Mouse (Mus musculus) CD4-positive, CD25-positive, alpha-beta regulatory T cell, adult 4 months (primary cell): ENCODE data around the gene Gm28047. TPM values are rescaled to one million over a fixed set of nuclear protein-coding genes. Genes with fewer than 3 reads are reported as not detected.

Experiments
- ATAC-seq: one replicate; pipeline ENCODE4 v1.8.0; 2017
- polyA plus RNA-seq, 2 experiments: library from polyadenylated mRNA; unstranded; fragments of 100-300 nt; shearing (Covaris generic); gene quantifications; one replicate each; pipeline ENCODE4 v1.2.1; 2017

Gene Gm28047
- polyA plus RNA-seq, 2 experiments from 2014 or later = 1.5 TPM; not detected in 1

DNA sequence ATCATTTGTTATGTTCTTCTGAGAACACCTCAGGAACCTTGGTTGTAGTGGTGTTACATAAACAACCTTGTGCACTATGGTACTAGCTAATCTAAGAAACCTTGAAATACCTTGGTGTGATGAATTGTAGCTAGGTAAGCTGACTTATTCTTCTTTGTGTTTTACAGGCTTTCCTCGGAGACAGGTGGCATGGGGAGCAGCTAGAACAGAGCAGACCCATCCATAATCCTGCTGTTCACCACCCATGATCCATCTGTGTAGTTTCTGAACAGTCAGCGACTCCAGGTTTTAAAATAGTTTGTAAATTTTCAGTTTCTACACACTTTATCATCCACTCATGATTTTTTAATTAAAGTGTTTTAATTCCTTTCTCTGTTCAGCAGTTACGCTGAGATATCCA, 126.5 kb downstream of the Gm28047 start:
- no peak for ATAC-seq

DNA sequence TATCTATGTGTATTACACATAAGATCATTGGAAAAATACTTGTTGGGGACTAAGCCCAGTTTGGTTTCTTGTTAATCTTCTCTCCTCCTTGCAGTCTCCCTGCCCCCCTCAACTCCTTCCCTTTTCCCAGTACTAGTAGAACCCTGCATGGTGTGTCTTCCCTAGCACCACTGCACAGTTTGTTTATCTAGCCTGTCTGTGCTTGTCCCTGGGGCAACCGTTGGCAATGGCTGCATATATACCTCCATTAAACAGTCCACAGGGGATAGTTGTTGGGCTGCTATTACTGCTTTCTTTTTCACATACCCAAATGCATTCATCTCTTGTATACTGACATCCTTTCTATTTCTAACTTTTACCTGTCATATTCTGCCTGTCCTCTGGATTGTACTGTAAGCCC, 137.2 kb downstream of the Gm28047 start:
- ATAC-seq = no peak

- ATAC-seq = no peak
These were observed 139.0 kb downstream of the Gm28047 start for GRCm38 (mm10) chr15:102485853-102486252.

- no peak for ATAC-seq
These were observed 141.7 kb downstream of the Gm28047 start for GRCm38 (mm10) chr15:102483136-102483535.

DNA sequence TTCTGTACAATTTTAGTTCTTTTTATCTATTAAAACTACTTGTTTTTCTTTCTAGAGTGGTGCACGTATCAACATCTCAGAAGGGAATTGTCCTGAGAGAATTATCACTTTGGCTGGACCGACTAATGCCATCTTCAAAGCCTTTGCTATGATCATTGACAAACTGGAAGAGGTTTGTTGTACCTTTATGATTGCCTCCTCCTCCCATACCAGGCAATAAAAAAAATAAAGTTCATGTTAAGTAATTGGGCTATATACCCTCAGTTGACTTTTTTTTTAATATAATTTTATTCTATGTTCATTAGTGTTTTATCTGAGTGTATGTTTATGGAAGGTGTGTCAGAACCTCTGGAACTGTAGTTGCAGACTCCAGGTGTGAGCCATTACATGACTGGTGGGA, 150.3 kb downstream of the Gm28047 start:
- no peak for ATAC-seq

Other genes starting within 250 kb of the Gm28047 start
- gene Sp1, start 218.9 kb downstream of the Gm28047 start, polyA plus RNA-seq = 10 to 100 TPM; 19.0 to 22.2 TPM
- gene Amhr2, start 179.7 kb downstream of the Gm28047 start, polyA plus RNA-seq = under 1 TPM; 0.63 to 0.71 TPM
- gene Prr13, start 166.0 kb downstream of the Gm28047 start, polyA plus RNA-seq = 1,000 to 10,000 TPM; 1,029 to 1,286 TPM
- gene Pcbp2, start 154.5 kb downstream of the Gm28047 start, polyA plus RNA-seq = 100 to 1,000 TPM; 198 to 220 TPM
- not detected for gene Gm10337, start 121.3 kb downstream of the Gm28047 start, polyA plus RNA-seq
- gene Map3k12, start 108.0 kb downstream of the Gm28047 start, polyA plus RNA-seq = 1 to 10 TPM; 6.8 to 8.1 TPM
- 10 to 100 TPM; 24.9 to 41.9 TPM for gene Tarbp2, start 106.9 kb downstream of the Gm28047 start, polyA plus RNA-seq
- gene Npff, start 100.1 kb downstream of the Gm28047 start, polyA plus RNA-seq = 1 to 10 TPM; 4.6 to 5.5 TPM
- gene Atf7, start 397 bp upstream of the Gm28047 start, polyA plus RNA-seq = 10 to 100 TPM; 41.4 to 42.2 TPM
- 10 to 100 TPM; 59.6 to 89.5 TPM for gene Atp5g2, start 47.3 kb upstream of the Gm28047 start, polyA plus RNA-seq
- 10 to 100 TPM; 37.8 to 60.1 TPM for gene Calcoco1, start 97.1 kb upstream of the Gm28047 start, polyA plus RNA-seq